Mouse (Mus musculus) embryo, embryonic 9.5 days (tissue): ENCODE measurements around the gene Purb.
"Not testable (repeated sequence)": the region's sequence is repeated elsewhere in the genome, so short reads cannot be mapped to it uniquely, and the experiment has no call there.

Source experiments
- DNase-seq: peaks from one replicate; pipeline ENCODE4 v3.0.0-alpha.2; 2017; ENCODE audit errors: extremely low spot score

Gene Purb

DNA sequence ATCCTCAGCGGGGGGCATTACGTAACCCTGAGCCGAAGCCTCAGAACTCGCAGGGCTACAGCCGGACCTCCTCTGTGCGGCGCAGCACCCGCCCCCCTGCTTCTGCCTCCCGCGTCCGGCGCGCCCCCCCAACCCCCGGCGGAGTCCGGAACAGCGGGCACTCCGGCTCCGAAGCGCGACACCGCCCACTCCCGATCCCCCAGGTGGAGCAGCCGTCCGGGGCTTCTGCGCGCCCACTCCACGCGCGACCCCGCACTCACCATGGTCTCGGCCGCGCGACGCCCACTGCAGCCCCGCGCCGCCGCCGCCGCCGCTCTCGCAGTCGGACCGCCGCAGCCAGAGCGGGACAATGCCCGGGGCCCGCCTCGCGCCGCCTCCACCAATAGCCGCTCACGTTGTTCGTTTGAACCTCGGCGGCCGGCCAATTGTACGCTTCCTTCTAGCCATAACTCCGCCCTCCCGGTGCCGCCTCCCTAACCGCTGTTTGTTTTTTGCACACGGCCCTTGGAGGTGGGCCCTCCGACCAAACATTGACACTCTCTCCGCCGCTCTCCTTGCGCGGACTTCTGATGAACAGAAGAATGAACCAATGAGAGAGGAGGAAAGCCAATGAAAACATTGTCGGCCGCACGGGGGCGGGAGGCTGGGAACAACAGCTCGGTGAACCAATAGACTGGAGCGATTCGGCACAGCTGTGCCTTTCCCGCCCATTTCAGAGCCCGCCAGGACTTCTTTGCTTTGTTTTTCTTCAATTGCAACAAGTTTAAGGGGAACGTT is 31.5 kb downstream of the Purb start, which contains the start of gene H2afv:
H2afv (minus strand) TSS at position 367 of the 777 bp plus-strand sequence.
- peak; percentile 99 for DNase-seq

DNA sequence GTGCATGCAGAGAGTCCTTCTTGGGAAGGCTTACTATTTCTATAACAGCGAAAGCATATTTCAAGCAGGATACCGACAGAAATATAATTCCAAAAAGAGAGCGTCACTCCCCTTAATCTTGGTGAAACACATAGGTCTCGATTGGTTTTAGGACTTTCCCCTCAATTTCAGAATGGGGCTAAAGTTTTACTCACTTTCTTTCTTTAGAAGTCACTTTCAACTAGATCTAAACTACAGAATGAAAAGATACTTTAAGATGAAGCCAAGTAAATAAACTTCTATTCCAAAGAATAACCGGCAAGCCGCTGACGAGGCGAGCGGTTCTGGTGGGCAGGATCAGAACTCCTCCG is 32.0 kb downstream of the Purb start:
- no peak for DNase-seq

DNA sequence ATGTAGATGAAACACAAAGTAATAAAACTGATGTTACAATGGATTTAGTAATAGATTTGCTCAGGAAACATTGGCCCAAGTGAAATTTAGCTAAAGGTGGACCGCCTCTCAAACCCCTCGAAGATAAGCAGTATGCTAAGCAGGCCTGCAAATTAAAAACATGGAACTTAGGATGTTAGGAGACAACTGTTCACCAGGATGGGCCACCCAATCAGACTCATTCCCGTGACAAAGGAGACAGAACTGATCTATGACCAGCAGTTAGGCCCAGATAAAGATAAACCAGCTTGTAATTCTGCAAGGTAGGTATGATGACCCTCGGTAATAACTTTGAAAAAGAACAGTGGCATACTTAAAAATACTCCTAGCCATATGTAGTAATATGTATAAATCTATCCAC is 32.6 kb downstream of the Purb start:
- no peak for DNase-seq

DNA sequence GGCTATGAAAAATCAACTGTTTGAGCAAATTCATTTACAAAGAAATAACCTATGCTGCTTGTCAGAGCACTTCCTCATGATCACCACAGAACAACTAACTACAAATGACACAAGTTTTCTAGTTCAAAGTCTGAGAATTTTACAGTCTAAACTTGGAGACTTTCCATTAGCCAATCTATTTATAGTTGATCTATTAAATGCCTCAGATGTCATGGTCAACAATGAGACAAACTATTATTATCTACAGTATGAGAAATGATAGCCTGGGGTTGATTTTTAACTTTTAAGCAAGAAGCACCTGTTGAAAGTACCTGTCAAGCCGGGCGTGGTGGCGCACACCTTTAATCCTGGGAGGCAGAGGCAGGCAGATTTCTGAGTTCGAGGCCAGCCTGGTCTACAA is 33.2 kb downstream of the Purb start:
- DNase-seq, result no peak

DNA sequence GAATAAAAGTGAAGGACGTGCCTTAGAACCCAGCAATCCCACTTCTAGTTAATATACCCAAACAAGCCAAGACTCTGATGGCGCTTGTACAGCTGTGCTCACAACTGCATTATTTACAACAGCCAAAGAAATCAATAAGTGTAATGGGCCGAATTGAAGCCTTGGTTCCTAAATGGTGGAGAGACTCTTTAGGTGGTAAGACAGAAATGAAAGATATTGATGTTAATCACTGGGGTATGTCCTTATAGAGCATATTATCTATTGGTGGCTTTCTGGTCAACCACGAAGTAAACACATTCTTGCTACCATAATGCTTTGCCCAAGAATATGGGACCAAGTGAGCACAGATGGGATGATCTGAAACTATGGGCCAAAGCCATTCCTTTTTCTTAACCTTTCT is 35.5 kb downstream of the Purb start:
- no peak for DNase-seq

DNA sequence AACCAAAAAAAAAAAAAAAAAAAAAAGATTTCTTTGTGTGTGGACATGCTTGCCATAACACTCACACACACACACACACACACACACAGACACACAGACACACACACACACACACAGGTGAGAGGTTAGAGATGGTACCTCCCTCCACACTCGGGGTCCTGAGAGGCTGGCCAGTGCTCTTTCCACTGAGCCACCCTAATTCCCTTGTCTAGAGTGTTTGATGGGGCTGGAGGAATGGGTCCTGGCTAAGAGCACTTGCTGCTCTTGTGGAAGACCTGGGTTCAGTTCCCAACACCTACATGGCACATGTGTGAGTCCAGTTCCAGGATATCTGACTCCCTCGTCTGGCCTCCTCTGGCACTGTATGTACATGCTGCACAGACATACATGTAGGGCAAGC is 38.0 kb downstream of the Purb start:
- no peak for DNase-seq

DNA sequence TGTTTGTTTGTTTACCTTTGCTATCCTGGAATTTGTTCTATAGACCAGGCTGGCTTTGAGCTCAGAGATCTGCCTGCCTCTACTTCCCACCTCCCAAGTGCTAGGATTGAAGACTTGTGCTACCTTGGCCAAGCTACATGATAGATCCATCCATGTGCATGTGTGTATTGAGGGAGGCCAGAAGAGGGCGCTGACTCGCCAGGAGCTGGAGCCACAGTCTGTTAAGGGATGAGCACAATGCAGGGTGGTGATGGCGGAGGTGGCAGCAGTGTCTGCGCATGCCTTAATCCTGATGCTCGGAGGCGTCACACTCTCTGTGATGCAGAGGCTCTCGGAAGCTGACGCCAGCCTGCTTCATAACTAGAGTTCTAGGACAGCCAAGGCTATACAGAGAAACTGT is 39.3 kb downstream of the Purb start:
- DNase-seq, result peak; percentile 25

DNA sequence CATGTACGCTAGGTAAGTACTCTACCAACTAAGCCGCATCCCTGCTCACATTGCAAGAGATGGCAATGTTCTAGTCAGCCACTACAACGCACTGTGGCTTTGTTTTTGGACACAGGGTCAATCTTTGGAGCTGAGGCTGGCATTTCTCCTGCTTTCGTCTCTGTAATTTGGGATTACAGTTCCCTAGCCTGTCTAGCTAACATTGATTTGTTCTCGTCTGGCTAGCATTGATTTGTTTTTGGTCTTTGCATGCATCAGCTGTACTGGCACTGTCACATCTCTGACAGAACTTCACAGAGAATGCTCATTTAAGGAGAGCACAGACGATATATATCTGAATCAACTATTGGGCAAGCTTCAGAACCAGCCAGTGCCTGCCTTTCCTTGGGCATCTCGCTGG is 45.5 kb downstream of the Purb start:
- DNase-seq, result no peak

DNA sequence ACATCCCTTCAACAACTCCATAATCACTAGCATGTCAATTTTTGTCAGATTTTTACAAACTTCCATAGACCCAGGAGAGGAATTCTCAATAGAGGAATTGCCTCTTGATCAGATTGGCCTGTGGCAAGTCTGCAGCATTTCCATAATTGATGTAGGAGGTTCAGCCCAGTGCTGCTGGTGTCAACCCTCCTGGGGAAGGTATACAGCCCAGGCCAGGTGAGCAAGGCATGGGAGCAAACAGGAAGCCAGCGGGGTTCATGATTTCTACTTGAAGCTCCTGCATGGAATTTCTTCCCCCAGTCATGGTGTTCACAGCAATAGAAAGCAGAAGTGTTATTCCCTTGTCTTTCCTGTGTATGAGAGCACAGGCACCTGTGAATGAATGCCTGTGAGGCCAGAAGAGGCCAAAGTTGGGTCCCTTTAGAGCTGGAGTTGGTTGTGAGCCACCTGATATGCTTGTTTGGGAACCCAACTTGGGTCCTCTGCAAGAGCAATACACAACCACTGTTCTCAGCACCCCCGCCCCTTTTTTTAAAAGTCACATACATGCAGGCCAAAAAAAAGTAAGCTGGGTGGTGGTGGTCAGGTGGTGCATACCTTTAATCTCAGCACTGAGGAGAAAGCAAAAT is 54.9 kb downstream of the Purb start:
- DNase-seq, result peak; percentile 37

DNA sequence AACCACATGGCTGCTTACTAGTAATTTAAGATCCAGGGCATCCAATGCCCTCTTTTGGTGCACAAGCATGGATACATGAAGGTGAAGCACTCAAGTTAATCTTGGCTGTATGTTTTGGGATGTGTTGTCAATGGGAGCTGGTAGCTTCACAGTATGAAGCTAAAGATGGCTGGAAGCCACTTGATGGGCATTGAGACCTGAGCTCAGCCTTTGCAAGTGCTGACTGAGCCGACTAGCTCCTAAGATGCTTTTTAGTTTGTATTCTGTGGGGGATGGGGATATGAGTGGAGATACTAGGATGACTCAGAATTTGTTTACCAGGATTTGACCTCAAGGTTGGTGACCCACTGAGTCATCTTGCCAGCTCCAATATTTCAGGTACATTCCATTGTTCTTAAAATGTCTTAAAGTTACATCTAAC is 55.4 kb downstream of the Purb start:
- DNase-seq, result peak; percentile 43

DNA sequence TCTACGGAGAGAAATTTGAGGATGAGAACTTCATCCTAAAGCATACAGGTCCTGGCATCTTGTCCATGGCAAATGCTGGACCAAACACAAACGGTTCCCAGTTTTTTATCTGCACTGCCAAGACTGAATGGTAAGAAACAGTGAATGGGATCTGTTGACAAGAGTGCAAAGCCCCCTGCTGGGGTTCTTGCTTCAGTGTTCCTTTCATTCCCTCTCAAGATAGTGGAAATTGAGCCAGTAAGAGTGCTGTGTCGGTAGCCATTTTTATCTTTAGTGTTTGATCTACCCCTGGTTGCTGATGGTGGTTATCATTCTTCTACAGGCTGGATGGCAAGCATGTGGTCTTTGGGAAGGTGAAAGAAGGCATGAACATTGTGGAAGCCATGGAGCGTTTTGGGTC is 56.6 kb downstream of the Purb start:
- DNase-seq, result not testable (repeated sequence)

DNA sequence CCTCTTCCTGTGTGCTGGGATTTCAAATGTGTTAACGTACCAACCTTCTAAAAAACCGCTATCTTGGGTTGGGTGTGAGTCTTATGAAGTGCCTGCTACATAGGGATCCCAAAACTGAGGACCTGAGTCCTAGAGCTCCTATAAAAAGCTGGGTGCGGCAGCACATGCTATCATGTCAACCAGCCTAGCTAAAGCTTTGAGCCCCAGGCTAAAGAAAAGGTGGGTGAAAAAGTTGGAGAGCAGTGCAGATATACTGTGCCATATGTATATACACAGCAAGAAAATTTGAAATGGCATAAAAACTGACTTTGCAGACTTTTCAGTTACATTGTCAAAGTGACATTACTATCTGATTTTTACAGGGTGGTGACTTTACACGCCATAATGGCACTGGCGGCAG is 57.0 kb downstream of the Purb start:
- no peak for DNase-seq
